Mouse (Mus musculus): ENCODE results near the gene Asap2. TPM values are rescaled to one million over a fixed set of nuclear protein-coding genes. Genes with fewer than 3 reads are reported as not detected.

Gene Asap2
- polyA plus RNA-seq, 1 experiment, result 0.01 TPM

- Histone ChIP-seq H3K36me3 (ENCODE audit: control insufficient read depth) (peaks cover 7% of the 10 kb centered on the region), H3K27me3 (ENCODE audit: control insufficient read depth) (no peaks in the 10 kb centered on the region), H3K9me3 (ENCODE audit: control insufficient read depth, low read length) (peaks cover 6% of the 10 kb centered on the region), H3K4me3 (replicated peaks) (no peak overlapping the region), H3K4me1 (ENCODE audit: control insufficient read depth) (peaks cover 14% of the 10 kb centered on the region)
- TF ChIP-seq TAL1 (IDR thresholded peaks at IDR 0.05; ENCODE audit: low read length) (no peak), GATA1 (IDR thresholded peaks at IDR 0.05; ENCODE audit: low read length) (no peak)
These were observed 273.0 kb downstream of the Asap2 start for GRCm38 (mm10) chr12:21263256-21263655.

DNA sequence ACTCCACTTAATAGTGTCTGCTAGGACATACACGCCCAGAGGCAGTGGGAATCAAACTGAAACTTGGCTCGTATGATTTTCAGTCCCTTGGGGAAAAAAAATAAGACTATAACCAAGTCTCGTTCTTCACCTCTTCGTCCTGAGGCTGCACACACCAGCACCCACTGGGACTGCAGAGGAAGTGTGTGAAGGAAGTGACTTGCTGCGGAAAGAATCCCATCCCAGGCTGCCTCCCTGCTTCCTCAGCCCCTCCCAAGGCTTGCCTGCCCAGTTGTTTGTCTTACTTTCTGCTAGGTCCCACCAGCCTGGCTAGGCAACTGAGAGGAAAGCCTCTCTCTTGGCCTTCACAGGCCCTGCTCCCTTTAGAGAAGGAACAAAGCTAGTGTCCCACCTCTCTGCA is 274.0 kb downstream of the Asap2 start:
- Histone ChIP-seq H3K27me3 (ENCODE audit: control insufficient read depth) (no peaks in the 10 kb centered on the region), H3K4me1 (ENCODE audit: control insufficient read depth) (peaks cover 14% of the 10 kb centered on the region), H3K9me3 (ENCODE audit: control insufficient read depth, low read length) (peaks cover 6% of the 10 kb centered on the region), H3K36me3 (ENCODE audit: control insufficient read depth) (peaks cover 7% of the 10 kb centered on the region), H3K4me3 (replicated peaks) (no peak overlapping the region)
- TF ChIP-seq TAL1 (IDR thresholded peaks at IDR 0.05; ENCODE audit: low read length) (no peak), GATA1 (IDR thresholded peaks at IDR 0.05; ENCODE audit: low read length) (no peak)

DNA sequence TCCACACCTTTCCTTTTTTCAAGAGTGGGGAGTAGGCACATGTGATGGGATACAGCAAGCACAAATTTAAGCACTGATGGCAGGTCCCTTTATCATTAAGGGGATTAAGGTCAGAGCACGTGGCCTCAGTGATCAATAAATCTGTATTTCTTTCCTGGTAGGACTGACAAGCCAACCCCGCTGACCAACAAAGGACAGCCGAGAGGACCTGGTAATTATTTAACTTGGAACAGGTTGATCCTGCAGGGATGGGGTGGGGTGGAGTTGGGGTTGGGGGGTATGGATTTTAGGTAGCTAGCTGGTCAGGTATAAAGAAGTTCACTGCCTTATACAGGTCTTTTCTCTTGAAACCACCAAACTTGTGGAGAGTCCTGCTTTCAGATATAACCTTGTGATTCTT is 274.7 kb downstream of the Asap2 start:
- H3K4me1 ChIP-seq (ENCODE audit: control insufficient read depth), result peaks cover 14% of the 10 kb centered on the region
- no peaks in the 10 kb centered on the region for H3K27me3 ChIP-seq (ENCODE audit: control insufficient read depth)
- no peak for TF ChIP-seq TAL1 (IDR thresholded peaks at IDR 0.05; ENCODE audit: low read length)
- no peak for TF ChIP-seq GATA1 (IDR thresholded peaks at IDR 0.05; ENCODE audit: low read length)
- H3K4me3 ChIP-seq (replicated peaks), result no peak overlapping the region
- H3K9me3 ChIP-seq (ENCODE audit: control insufficient read depth, low read length), result peaks cover 6% of the 10 kb centered on the region
- H3K36me3 ChIP-seq (ENCODE audit: control insufficient read depth), result peaks cover 7% of the 10 kb centered on the region

DNA sequence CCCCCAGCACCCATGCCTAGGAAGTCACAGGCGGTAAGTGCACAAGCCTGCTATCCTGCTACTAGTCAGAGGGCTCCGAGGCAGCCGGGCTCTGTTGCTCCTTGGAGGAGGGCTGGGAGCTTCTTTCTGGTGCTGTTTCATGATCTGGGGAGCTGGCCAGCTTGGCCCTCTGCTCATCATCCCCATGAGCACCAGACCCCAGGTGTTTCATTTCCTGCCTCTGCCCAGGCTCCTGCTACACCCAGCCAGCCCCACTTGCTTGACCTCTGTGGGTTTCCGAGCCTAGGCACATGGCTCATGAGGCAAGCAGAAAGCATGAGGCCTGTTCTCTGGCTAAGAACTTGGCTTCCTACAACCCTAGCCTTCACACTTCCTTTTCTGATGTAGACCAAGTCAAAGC is 275.2 kb downstream of the Asap2 start:
- no peak for TF ChIP-seq TAL1 (IDR thresholded peaks at IDR 0.05; ENCODE audit: low read length)
- Histone ChIP-seq H3K4me3 (replicated peaks) (no peak overlapping the region), H3K27me3 (ENCODE audit: control insufficient read depth) (no peaks in the 10 kb centered on the region), H3K4me1 (ENCODE audit: control insufficient read depth) (peaks cover 14% of the 10 kb centered on the region), H3K36me3 (ENCODE audit: control insufficient read depth) (peaks cover 11% of the 10 kb centered on the region), H3K9me3 (ENCODE audit: control insufficient read depth, low read length) (peaks cover 6% of the 10 kb centered on the region)

GRCm38 (mm10) chr12:21265946-21266783 is 275.9 kb downstream of the Asap2 start:
- Histone ChIP-seq H3K36me3 (ENCODE audit: control insufficient read depth) (peaks cover 16% of the 10 kb centered on the region), H3K4me1 (ENCODE audit: control insufficient read depth) (peaks cover 14% of the 10 kb centered on the region), H3K27me3 (ENCODE audit: control insufficient read depth) (no peaks in the 10 kb centered on the region), H3K9me3 (ENCODE audit: control insufficient read depth, low read length) (peaks cover 6% of the 10 kb centered on the region), H3K4me3 (replicated peaks) (no peak overlapping the region)
- TF ChIP-seq GATA1 (IDR thresholded peaks at IDR 0.05; ENCODE audit: low read length), result no peak
- no peak for TF ChIP-seq TAL1 (IDR thresholded peaks at IDR 0.05; ENCODE audit: low read length)

GRCm38 (mm10) chr12:21266784-21267098 is 276.5 kb downstream of the Asap2 start:
- peaks cover 6% of the 10 kb centered on the region for H3K9me3 ChIP-seq (ENCODE audit: control insufficient read depth, low read length)
- peaks cover 14% of the 10 kb centered on the region for H3K4me1 ChIP-seq (ENCODE audit: control insufficient read depth)
- no peaks in the 10 kb centered on the region for H3K27me3 ChIP-seq (ENCODE audit: control insufficient read depth)
- H3K36me3 ChIP-seq (ENCODE audit: control insufficient read depth), result peaks cover 22% of the 10 kb centered on the region
- TF ChIP-seq GATA1 (IDR thresholded peaks at IDR 0.05; ENCODE audit: low read length), result no peak
- no peak for TF ChIP-seq TAL1 (IDR thresholded peaks at IDR 0.05; ENCODE audit: low read length)
- H3K4me3 ChIP-seq (replicated peaks), result no peak overlapping the region

- Histone ChIP-seq H3K4me3 (replicated peaks) (no peak overlapping the region), H3K27me3 (ENCODE audit: control insufficient read depth) (no peaks in the 10 kb centered on the region), H3K36me3 (ENCODE audit: control insufficient read depth) (peaks cover 24% of the 10 kb centered on the region), H3K9me3 (ENCODE audit: control insufficient read depth, low read length) (peaks cover 6% of the 10 kb centered on the region), H3K4me1 (ENCODE audit: control insufficient read depth) (peaks cover 14% of the 10 kb centered on the region)
- TF ChIP-seq TAL1 (IDR thresholded peaks at IDR 0.05; ENCODE audit: low read length), result no peak
- no peak for TF ChIP-seq GATA1 (IDR thresholded peaks at IDR 0.05; ENCODE audit: low read length)
These were observed 277.9 kb downstream of the Asap2 start for GRCm38 (mm10) chr12:21268083-21268616.

- H3K9me3 ChIP-seq (ENCODE audit: control insufficient read depth, low read length), result no peaks in the 10 kb centered on the region
- TF ChIP-seq GATA1 (IDR thresholded peaks at IDR 0.05; ENCODE audit: low read length), result no peak
- H3K4me1 ChIP-seq (ENCODE audit: control insufficient read depth), result no peaks in the 10 kb centered on the region
- peaks cover 24% of the 10 kb centered on the region for H3K36me3 ChIP-seq (ENCODE audit: control insufficient read depth)
- no peak overlapping the region for H3K4me3 ChIP-seq (replicated peaks)
- no peaks in the 10 kb centered on the region for H3K27me3 ChIP-seq (ENCODE audit: control insufficient read depth)
These were observed 284.2 kb downstream of the Asap2 start for GRCm38 (mm10) chr12:21274446-21274845.

- Histone ChIP-seq H3K4me1 (ENCODE audit: control insufficient read depth) (no peaks in the 10 kb centered on the region; the same call in 1 of the 2 replicates), H3K27me3 (ENCODE audit: control insufficient read depth) (no peaks in the 10 kb centered on the region), H3K36me3 (ENCODE audit: control insufficient read depth) (peaks cover 7% of the 10 kb centered on the region), H3K4me3 (replicated peaks) (no peak overlapping the region), H3K9me3 (ENCODE audit: control insufficient read depth, low read length) (no peaks in the 10 kb centered on the region)
- TF ChIP-seq GATA1 (IDR thresholded peaks at IDR 0.05; ENCODE audit: low read length) (no peak), TAL1 (IDR thresholded peaks at IDR 0.05; ENCODE audit: low read length) (no peak)
These were observed 287.1 kb downstream of the Asap2 start for GRCm38 (mm10) chr12:21277352-21277864.

Measured in erythroblast, embryonic 14.5 days (primary cell).